Mouse (Mus musculus) adrenal gland, adult 2 months (tissue): Measurements from ENCODE around the gene Fli1. TPM values are rescaled to one million over a fixed set of nuclear protein-coding genes. Genes with fewer than 3 reads are reported as not detected.

Experiments
- DNase-seq: peaks from one replicate; pipeline ENCODE4 v3.0.0; 2021
- long read RNA-seq: library from polyadenylated mRNA; stranded (forward); transcript quantifications from one replicate; pipeline ENCODE4 v2.0.0, GENCODE M21; 2021
- polyA plus RNA-seq: library from polyadenylated mRNA; depleted of rRNA; stranded (reverse); fragments of >200 nt; gene quantifications from 2 replicates; pipeline ENCODE4 v1.2.3, GENCODE M21; 2012; rRNA removed
- total RNA-seq, 2 experiments: library from RNA; stranded (reverse); gene quantifications; 2 replicates each; pipeline ENCODE4 v1.2.3; 2021

Fli1 gene
- total RNA-seq (10 to 100 TPM; 10.5 to 20.0 TPM), polyA plus RNA-seq (3.0 and 4.0 TPM in 2 replicates)
- long read RNA-seq, partial matches to known transcripts: 3 of 11 reads
- long read RNA-seq, other reads (novel, unspliced or antisense): 5 of 11 reads

- DNase-seq: peak; percentile 33
Measured at GRCm38 (mm10) chr9:32542212-32543039, at the start of gene Fli1. Gene Fli1, minus strand, starts transcription at chr9:32542861.

GRCm38 (mm10) chr9:32591732-32592582, 49.3 kb upstream of the Fli1 start:
- DNase-seq: peak; percentile 75

GRCm38 (mm10) chr9:32590571-32590970, 47.9 kb upstream of the Fli1 start:
- no peak for DNase-seq

DNA sequence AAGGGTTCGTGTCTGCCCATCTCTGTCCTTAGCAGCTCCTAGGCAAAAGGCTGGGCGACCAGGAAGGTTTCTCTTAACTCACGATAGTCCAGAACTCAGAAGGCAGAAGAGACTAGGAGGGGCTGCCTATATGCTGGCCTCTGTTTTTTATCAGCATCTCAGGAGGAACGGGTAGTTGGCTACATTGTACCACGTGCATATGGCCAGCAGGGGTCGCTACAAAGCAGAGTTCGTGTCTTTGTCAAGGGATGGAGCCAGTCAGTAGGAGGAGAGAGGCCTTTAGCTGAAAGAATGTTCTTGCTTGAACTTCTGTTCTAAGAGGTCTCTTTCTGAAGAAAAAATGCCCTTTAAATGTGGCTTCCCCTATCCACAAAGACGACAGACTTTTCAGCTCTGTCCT, 47.2 kb upstream of the Fli1 start:
- DNase-seq: peak; percentile 77

GRCm38 (mm10) chr9:32585357-32585756, 42.7 kb upstream of the Fli1 start:
- DNase-seq: no peak

DNA sequence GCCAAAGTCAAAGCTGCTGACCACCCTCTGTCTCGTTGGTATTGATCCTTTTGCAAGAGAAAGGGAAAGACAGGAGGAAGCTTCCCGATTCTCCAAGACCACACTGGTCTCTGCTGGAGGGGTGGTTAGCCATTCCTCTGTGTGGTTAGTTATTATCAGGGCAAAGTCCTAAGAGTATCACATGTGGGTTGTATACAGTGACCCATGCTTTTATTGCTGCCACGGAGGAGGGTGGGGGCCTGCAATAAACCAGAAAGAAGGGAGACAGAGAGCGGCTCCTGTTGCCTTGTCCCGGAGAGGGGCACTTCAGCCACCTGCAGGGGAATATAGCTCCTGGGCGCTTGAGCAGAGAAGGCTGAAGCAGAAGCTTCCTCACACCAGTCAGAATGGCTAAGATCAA, 41.2 kb upstream of the Fli1 start:
- no peak for DNase-seq

GRCm38 (mm10) chr9:32581851-32582573, 39.4 kb upstream of the Fli1 start:
- DNase-seq: no peak

- DNase-seq: no peak
Measured at GRCm38 (mm10) chr9:32578411-32578810, 35.8 kb upstream of the Fli1 start.

GRCm38 (mm10) chr9:32573638-32574037, 31.0 kb upstream of the Fli1 start:
- no peak for DNase-seq

GRCm38 (mm10) chr9:32571676-32572075, 29.0 kb upstream of the Fli1 start:
- DNase-seq: no peak

DNA sequence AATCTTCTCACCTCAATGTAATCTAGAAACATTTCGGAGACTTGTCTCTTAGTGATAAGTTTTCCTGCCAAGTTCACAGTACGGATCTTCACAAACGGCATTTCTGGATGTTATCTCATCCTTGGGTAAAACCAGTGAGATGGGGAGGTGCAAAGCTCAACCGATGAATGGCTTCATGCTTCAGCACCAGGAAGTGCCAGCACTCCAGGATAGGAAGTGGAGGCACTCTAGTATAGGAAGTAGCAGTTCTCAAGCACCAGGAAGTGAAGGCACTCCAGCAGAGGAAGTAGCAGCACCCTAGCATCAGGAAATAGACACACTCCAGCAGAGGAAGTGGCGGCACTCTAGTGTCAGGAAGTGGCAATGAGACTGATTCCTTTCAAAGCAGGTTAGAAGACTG, 27.9 kb upstream of the Fli1 start:
- no peak for DNase-seq

- no peak for DNase-seq
Measured at GRCm38 (mm10) chr9:32569261-32569660, 26.6 kb upstream of the Fli1 start.

DNA sequence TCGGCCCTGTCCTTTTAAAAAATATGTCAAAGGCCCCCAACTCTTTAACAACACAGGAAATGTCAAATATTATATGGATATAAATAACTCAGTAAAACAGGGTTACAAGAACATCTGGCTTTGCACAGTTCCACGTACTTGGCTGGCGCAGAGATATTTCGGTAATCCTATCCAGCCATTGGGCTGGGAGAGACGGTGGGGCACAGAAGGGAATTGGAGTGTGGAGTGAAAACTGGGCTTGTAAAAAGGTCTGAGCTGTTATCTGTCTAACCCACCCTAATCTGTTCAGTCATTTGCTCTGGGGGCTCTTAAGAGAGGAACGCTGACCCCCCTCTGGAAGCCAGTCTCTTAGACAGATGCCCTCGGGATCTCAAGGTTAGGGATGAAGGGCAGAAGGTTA, 24.9 kb upstream of the Fli1 start:
- DNase-seq: no peak

DNA sequence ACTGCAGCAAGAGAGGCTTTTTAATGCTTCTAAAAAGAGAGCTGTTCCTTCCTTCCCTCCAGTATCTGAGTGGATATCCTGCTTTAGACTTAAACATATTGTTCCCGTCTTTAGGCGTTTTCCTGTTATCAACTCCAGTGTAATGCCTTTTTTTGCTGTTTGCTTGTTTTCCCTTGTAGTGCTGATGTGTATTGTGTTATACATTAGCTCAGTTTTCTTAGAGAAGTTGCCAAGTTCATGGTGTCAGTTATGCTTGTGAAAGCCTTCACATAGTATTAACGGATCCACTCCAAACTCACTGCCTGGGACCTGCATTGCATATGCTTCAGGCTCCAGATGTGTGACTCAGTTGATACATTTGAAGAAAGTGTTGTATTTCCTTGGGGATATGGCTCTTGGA, 22.6 kb upstream of the Fli1 start:
- DNase-seq: no peak

DNA sequence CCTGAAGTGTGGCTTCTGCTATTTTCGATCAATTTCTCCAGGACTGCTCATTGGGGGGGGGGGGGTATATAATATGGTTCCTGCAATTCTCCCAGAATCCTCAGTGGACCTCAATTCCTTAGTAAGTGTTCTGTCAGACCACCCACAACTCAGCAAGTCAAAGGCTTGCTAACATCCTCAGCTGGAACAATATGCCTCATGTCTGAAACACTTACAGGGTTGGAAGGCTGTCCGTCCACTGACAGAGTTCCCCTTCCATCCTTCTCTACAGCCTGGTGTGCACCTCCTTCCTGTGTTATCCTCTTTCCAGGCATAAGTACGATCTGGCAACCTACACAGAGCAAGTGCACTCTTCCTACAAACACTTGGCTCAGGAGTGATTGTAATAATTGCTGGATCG, 20.2 kb upstream of the Fli1 start:
- no peak for DNase-seq

- DNase-seq: peak; percentile 14
Measured at GRCm38 (mm10) chr9:32562409-32562808, 19.7 kb upstream of the Fli1 start.

DNA sequence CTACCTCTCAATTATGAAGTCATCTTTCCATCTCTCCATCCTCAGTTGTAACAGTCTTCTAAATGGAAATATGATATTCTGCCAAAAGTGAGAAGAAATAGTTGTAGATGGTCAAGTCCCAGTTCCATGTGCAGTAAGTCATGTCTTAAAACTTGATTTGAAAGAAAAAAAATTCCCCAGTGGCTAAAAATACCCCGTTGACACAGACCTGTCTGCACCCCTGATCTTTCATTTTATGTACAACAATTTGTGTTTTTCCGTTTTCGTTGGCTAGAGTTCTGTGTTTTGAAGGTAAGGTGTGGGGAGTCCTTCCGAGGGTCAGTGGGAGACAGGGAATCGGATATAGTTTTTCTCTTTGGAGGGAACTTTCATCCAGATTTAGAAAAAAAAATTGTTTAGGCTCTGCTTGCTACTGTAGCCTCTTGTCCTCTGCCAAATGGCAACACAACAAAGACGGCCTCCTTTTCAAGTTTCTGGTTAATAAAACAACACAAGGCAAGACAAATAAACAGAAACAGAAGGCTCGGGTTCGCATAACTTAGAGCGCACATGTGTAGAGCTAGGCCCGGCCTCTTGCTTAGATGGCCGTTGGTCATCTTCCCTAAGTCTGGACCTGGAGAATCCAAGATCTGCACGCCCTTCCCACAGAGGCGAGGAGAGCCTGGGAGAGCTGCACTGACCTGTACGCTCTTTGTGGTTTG, 18.7 kb upstream of the Fli1 start:
- DNase-seq: no peak

DNA sequence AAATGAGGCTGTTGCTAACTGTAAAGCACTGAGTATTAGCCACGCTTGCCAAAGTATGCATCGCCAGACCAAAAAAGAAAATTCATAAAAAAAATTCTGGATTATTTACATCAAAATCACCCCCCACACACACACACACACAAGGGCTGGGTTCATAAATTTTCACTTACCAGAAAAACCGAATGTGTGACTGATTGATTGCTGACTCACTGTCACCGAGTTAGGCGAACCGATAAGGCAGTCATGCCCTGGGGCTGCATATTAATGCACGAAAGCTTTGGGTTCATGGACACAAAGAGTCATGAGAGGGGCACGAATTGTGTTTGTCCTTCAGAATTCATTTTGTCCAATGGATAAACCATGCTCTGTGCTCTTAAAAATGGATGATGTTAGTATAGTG, 17.2 kb upstream of the Fli1 start:
- DNase-seq: no peak

DNA sequence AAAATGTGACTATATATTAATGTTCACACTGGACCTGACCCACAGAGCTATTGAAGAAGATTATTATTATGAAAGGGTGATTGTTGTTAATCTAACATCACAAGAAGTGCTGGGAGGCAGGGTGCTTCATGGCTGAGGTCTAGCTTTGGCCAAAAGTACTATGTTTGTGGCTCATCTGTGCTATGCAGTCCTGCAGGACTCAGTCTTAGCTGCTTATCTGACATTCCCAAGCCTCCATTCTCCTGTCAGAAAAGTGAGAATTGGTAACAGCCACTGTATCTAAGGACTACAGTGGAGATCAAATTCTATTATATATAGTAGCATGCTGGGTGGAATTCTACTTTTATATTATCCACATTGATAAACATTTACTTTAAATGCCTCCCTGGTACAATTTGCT, 16.8 kb upstream of the Fli1 start:
- DNase-seq: no peak

- DNase-seq: no peak
Measured at GRCm38 (mm10) chr9:32556313-32556712, 13.7 kb upstream of the Fli1 start.

- no peak for DNase-seq
Measured at GRCm38 (mm10) chr9:32555279-32555678, 12.6 kb upstream of the Fli1 start.

DNA sequence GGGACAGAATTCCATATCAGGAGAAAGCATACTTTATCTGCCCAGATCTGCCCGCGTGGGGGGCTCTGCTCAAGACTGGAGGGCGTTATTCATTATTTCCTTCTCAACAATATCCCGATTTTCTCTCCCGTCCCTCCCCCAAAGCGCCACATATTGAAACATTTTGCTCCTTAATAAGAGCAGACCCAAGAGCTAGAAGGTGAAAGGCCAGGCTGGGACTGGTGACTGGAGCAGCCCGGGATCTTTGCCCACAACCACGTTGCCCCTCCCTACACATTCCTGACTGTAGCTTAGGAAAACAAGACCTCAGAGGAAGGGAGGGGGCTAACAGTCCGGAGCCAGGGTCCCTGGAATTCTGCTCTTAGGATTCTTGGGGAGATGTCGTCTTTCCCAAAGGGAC, 7.9 kb upstream of the Fli1 start:
- no peak for DNase-seq
